Mouse (Mus musculus): ENCODE measurements at regions not wholly inside any gene's neighbourhood (a gene's known extent, or its start where the extent isn't known, plus 50 kb on each side); places are given as distances from the start of the nearest gene placed in this dataset.

DNA sequence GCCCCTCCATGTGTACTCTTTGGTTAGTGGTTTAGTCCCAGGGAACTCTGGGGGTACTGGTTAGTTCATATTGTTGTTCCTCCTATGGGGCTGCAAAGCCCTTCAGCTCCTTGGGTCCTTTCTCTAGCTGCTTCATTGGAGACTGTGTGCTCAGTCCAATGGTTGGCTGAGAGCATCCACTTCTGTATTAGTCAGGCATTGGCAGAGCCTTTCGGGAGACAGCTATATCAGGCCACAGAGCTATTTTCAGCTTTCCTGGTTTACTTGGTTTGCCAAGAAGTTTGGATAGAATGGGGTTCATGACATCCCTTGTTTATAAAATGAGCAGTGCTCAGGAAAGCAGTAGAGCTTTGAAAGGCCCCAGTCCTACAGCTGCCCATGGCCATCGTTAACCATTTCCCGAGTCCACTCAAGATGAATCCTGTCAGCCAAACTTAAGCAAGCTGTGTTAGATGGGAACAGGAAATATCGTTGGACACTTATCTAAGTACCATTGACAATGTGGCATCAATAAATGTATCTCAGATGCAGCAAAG is 126.7 kb upstream of the Tdrd3 start:
- H3K4me1 ChIP-seq (ENCODE audit: control insufficient read depth, insufficient read depth, low read length) = no peaks in the 10 kb centered on the region
- no peak overlapping the region for H3K4me3 ChIP-seq (ENCODE audit: insufficient read depth, low read length)
- H3K27ac ChIP-seq (ENCODE audit: insufficient read depth, low read length) = no peak overlapping the region
- TF ChIP-seq CTCF (IDR thresholded peaks at IDR 0.05; ENCODE audit: extremely low read depth, insufficient read depth, low read length) (no peak), POLR2A (IDR thresholded peaks at IDR 0.05; ENCODE audit: extremely low read depth, insufficient read depth, low read length) (no peak)

DNA sequence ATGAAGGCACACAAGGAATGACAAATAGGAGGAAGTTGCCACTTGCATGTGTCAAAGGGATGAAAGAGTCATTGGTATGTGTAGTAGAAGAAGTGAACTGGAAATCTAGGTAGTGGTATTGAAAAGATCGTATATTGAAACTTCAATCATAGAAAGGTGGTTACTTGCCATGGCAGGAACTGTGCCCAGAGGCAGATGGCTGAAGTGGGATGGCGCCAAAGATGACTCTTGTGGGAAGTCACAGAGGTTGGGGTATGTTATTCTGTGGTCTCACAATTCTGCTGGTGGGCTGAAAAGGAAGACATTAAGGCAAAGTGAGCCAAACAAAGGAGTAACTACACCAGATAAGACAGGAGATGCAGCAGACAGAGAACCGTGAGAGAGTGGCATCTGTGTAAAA is 121.2 kb upstream of the Tdrd3 start:
- Histone ChIP-seq H3K4me3 (ENCODE audit: insufficient read depth, low read length) (no peak overlapping the region), H3K27ac (ENCODE audit: insufficient read depth, low read length) (no peak overlapping the region), H3K4me1 (ENCODE audit: control insufficient read depth, insufficient read depth, low read length) (no peaks in the 10 kb centered on the region)
- TF ChIP-seq CTCF (IDR thresholded peaks at IDR 0.05; ENCODE audit: extremely low read depth, insufficient read depth, low read length) (no peak), POLR2A (IDR thresholded peaks at IDR 0.05; ENCODE audit: extremely low read depth, insufficient read depth, low read length) (no peak)

DNA sequence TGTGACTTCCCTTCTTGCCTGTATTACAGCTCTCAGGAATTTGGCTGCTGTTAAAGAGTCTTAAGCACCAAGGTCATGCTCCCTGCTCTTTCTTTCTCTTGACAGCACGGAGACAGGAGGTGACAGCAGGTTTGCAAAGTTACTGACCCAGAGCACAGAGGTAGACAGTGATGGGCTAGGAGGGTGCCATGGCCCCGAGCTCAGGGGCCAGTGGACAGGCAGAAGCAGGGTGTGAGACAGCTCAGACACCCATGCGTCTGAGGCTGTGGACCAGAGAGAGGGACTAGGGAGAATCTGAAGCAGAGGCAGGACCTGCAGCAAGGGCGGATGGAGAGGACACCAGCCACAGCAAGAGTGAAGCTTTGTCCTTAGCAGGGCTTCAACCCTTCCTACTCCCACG is 119.3 kb upstream of the Tdrd3 start:
- Histone ChIP-seq H3K4me1 (ENCODE audit: control insufficient read depth, insufficient read depth, low read length) (no peaks in the 10 kb centered on the region), H3K27ac (ENCODE audit: insufficient read depth, low read length) (no peak overlapping the region), H3K4me3 (ENCODE audit: insufficient read depth, low read length) (no peak overlapping the region)
- TF ChIP-seq CTCF (IDR thresholded peaks at IDR 0.05; ENCODE audit: extremely low read depth, insufficient read depth, low read length) (no peak), POLR2A (IDR thresholded peaks at IDR 0.05; ENCODE audit: extremely low read depth, insufficient read depth, low read length) (no peak)

DNA sequence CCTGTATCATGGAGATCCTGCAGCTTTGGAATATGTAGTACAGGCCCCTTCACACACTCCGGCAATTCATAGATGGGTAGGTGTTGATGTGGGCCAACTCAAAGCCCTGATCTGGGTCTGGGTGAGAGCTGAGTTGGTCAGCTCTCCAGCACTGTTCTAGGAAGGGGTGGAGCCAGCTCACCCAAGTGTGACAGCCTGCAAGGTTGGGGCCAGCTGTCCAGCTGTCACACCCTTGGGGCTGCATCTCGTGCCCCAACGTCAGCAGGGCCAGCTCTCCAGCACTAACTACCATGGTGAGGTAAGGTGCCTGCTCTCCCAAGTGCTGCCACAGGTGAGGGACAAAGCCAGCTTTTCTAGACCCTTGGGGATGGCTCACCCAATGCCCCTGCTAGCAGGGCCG is 115.6 kb upstream of the Tdrd3 start:
- Histone ChIP-seq H3K27ac (ENCODE audit: insufficient read depth, low read length) (no peak overlapping the region), H3K4me1 (ENCODE audit: control insufficient read depth, insufficient read depth, low read length) (no peaks in the 10 kb centered on the region), H3K4me3 (ENCODE audit: insufficient read depth, low read length) (no peak overlapping the region)
- no peak for TF ChIP-seq POLR2A (IDR thresholded peaks at IDR 0.05; ENCODE audit: extremely low read depth, insufficient read depth, low read length)
- no peak for TF ChIP-seq CTCF (IDR thresholded peaks at IDR 0.05; ENCODE audit: extremely low read depth, insufficient read depth, low read length)

DNA sequence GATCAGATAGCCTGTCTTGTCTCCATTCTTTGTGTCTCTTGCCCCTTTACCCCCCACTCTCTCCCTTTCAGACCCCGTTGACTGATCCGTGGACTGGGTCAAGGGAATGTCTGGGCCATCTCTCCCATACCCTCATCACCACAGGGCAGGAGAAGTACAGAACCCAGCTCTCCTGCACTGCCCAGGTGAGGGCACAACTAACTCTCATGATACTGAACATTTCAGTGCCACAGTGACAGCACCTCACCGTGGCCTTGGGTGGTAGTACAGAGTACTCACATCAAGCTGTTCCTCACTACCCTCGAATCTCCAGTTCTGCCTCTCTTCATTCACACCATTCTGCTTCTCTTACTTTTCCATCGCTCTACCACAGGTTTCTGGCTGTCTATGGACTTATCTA is 114.9 kb upstream of the Tdrd3 start:
- no peak for TF ChIP-seq POLR2A (IDR thresholded peaks at IDR 0.05; ENCODE audit: extremely low read depth, insufficient read depth, low read length)
- no peak for TF ChIP-seq CTCF (IDR thresholded peaks at IDR 0.05; ENCODE audit: extremely low read depth, insufficient read depth, low read length)
- Histone ChIP-seq H3K4me3 (ENCODE audit: insufficient read depth, low read length) (no peak overlapping the region), H3K4me1 (ENCODE audit: control insufficient read depth, insufficient read depth, low read length) (no peaks in the 10 kb centered on the region), H3K27ac (ENCODE audit: insufficient read depth, low read length) (no peak overlapping the region)

DNA sequence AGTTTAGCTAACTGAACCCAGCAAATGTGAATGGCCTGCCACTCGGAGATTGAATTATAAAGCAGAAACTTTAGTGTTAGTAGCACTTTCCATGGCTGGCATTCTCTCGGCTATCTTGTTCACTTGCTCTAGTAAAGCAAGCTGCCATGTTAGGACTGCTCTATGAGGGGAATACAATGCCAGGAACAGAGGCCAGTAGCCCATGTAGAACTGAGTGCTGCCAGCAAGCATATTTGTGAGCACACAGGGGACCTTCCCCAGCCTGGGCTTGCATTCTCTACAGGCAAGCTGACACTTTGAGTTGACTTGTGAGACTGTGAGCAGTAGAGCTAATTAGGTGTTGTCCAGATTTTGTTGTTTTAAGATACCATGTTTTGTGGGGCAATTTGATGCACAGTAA is 111.0 kb upstream of the Tdrd3 start:
- TF ChIP-seq CTCF (IDR thresholded peaks at IDR 0.05; ENCODE audit: extremely low read depth, insufficient read depth, low read length) (no peak), POLR2A (IDR thresholded peaks at IDR 0.05; ENCODE audit: extremely low read depth, insufficient read depth, low read length) (no peak)
- Histone ChIP-seq H3K27ac (ENCODE audit: insufficient read depth, low read length) (no peak overlapping the region), H3K4me1 (ENCODE audit: control insufficient read depth, insufficient read depth, low read length) (no peaks in the 10 kb centered on the region), H3K4me3 (ENCODE audit: insufficient read depth, low read length) (no peak overlapping the region)

DNA sequence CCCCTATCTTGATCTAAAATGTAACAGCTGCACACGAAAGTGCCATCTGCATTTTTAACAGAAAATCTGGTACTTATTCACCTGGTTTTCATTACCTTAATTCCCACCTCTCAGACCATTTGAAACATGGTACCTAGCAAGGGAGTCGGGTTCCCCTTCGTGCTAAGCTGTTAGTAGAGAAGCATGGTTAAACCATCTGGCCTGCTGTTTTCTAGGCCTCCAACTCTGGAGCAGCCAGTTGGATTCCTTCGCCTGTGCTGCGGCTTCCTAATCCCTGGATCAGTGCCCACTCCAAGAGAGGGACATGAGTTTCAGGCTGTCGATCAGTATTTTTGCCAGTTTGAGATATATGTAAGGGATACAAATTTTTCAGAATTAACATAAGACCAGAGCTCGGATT is 110.4 kb upstream of the Tdrd3 start:
- Histone ChIP-seq H3K4me3 (ENCODE audit: insufficient read depth, low read length) (no peak overlapping the region), H3K4me1 (ENCODE audit: control insufficient read depth, insufficient read depth, low read length) (no peaks in the 10 kb centered on the region), H3K27ac (ENCODE audit: insufficient read depth, low read length) (no peak overlapping the region)
- TF ChIP-seq POLR2A (IDR thresholded peaks at IDR 0.05; ENCODE audit: extremely low read depth, insufficient read depth, low read length) (no peak), CTCF (IDR thresholded peaks at IDR 0.05; ENCODE audit: extremely low read depth, insufficient read depth, low read length) (no peak)

DNA sequence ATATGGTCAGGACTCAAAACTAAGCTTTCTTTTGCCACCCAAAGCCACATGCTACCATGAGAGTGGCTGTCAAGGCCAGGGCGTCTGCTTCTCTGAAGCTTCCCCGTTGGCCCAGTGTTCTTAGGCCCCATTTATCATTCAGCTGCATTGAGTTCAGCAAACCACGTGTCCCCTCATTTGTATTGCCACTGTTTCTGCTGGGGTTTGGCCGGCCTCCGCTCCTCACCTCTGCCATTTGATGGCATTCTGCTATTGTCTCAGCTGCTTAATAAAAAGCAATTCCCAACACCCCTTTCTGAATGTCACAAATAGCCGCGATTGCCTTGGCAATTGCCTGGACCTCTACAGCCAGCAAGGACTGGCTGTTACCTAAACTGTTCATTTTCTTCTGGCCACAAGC is 108.4 kb upstream of the Tdrd3 start:
- TF ChIP-seq CTCF (IDR thresholded peaks at IDR 0.05; ENCODE audit: extremely low read depth, insufficient read depth, low read length) (no peak), POLR2A (IDR thresholded peaks at IDR 0.05; ENCODE audit: extremely low read depth, insufficient read depth, low read length) (no peak)

DNA sequence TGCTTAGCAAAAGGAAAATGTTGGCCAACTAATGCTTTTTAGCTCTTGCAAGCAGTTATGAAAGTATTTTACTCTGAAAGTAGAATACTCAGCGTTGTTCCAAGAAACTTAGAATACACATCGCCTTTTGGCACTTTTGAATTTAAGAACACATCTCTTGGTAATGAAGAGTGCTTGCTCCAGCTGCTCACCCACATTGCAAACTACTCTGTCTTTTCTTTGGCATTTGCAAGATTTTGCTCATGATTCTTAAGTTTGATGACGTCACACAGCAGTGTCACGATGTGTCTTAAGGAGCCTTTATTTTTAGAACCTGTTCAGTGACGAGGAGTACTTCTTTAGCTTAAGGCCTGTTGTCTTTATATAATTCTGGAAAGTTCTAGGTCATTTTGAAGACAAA is 104.1 kb upstream of the Tdrd3 start:
- Histone ChIP-seq H3K27ac (ENCODE audit: insufficient read depth, low read length) (no peak overlapping the region), H3K4me3 (ENCODE audit: insufficient read depth, low read length) (no peak overlapping the region), H3K4me1 (ENCODE audit: control insufficient read depth, insufficient read depth, low read length) (no peaks in the 10 kb centered on the region; the same call in 1 of the 2 replicates)
- TF ChIP-seq CTCF (IDR thresholded peaks at IDR 0.05; ENCODE audit: extremely low read depth, insufficient read depth, low read length) (no peak), POLR2A (IDR thresholded peaks at IDR 0.05; ENCODE audit: extremely low read depth, insufficient read depth, low read length) (no peak)

More for the DNA sequence above, 108.4 kb upstream of the Tdrd3 start:
- Histone ChIP-seq H3K4me1 (ENCODE audit: control insufficient read depth, insufficient read depth, low read length) (no peaks in the 10 kb centered on the region), H3K4me3 (ENCODE audit: insufficient read depth, low read length) (no peak overlapping the region), H3K27ac (ENCODE audit: insufficient read depth, low read length) (no peak overlapping the region)

DNA sequence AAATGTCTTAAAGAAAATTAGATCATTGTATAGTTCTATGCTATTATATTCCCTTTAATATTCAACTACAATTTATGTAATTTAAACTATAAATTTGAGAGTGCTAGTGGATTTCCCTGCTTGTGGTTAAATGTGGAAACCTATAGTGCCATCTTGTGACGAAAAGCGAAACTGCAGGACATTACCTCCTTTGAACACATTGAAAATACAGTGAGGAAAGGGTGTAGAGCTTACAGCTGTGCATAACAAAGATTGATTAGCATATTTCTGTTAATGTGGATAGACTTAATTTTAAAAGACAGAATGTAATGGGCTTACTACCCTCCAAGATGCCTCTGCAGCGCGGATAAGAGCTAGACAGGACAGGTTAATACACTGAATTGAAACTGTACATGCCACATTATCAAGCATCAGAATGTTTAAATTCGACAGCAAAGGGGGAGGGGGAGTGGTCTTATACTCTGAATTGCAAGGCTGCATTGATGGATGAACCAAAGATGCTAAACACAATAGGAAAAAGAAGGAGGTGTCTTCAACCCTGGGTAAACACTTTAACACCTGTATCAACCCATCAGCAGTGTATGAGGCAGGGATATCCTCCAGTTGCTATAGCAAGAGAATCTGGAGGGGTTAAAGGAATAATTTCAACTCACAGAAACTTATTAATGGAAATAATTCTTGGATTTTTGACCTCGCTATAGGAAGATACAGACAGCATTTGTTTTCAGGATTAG is 101.3 kb upstream of the Tdrd3 start:
- H3K27ac ChIP-seq (ENCODE audit: insufficient read depth, low read length) = no peak overlapping the region

More for the DNA sequence above, 101.3 kb upstream of the Tdrd3 start:
- Histone ChIP-seq H3K4me1 (ENCODE audit: control insufficient read depth, insufficient read depth, low read length) (no peaks in the 10 kb centered on the region; the same call in 1 of the 2 replicates), H3K4me3 (ENCODE audit: insufficient read depth, low read length) (no peak overlapping the region)
- TF ChIP-seq POLR2A (IDR thresholded peaks at IDR 0.05; ENCODE audit: extremely low read depth, insufficient read depth, low read length) (no peak), CTCF (IDR thresholded peaks at IDR 0.05; ENCODE audit: extremely low read depth, insufficient read depth, low read length) (peak; percentile 47; the same call in 1 of the 2 replicates)
